Mouse (Mus musculus) spleen, adult 18-20 months (tissue): ENCODE measurements around the gene Trim43b.
A peak's percentile ranks its signal among the peaks of the same experiment; 100 is the strongest.
"Not testable (repeated sequence)": the region's sequence is repeated elsewhere in the genome, so short reads cannot be mapped to it uniquely, and the experiment has no call there.

Experiments
- DNase-seq, 2 experiments: peaks; one replicate each; pipeline ENCODE4 v3.0.0; 2022; ENCODE audit warnings: mixed read lengths in 2 of 2

Gene Trim43b

GRCm38 (mm10) chr9:89092735-89093134 is at the start of gene Trim43b:
Gene Trim43b (minus strand): TSS chr9:89092835.
- not testable (repeated sequence) for DNase-seq

- not testable (repeated sequence) for DNase-seq
Observed at GRCm38 (mm10) chr9:89104576-89104975, 11.9 kb upstream of the Trim43b start.

- DNase-seq: not testable (repeated sequence)
Observed at GRCm38 (mm10) chr9:89086746-89087145, 5.9 kb downstream of the Trim43b start.

- DNase-seq: not testable (repeated sequence)
Observed at GRCm38 (mm10) chr9:89079637-89080036, 13.0 kb downstream of the Trim43b start.

- DNase-seq: not testable (repeated sequence)
Observed at GRCm38 (mm10) chr9:89076508-89076907, 16.1 kb downstream of the Trim43b start.

- DNase-seq: not testable (repeated sequence)
Observed at GRCm38 (mm10) chr9:89067143-89067501, 25.5 kb downstream of the Trim43b start.

- DNase-seq: peak; percentile 30 to 43
Observed at GRCm38 (mm10) chr9:89066378-89067142, 26.1 kb downstream of the Trim43b start.
